Mouse (Mus musculus) cerebellum, postnatal 25 days (tissue): ENCODE measurements around the gene Acad11.

Experiments
- DNase-seq, 2 experiments: peaks; one replicate each; pipeline ENCODE4 v3.0.0; 2021; ENCODE audit warnings: mixed read lengths in 2 of 2

The Acad11 gene

DNA sequence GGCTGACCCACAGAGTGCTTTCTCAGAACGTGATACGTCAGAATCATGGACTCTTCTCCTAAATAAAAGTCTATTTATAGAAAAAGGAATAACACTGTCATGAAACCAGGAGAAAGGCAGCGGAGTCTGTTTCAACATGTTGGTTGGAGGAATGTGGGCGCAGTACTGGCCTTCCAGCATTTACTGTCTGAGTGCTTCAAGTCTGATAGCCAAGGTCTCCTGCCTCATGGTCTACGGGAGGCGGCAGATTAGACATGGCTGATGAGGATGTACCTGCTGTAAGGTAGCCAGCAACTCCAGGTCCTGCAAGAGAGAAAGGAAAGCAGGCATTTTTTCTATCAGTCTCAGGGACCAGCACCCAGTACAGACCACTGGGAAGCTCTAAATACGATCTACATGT lies 88.9 kb downstream of the Acad11 start:
- no peak for DNase-seq

DNA sequence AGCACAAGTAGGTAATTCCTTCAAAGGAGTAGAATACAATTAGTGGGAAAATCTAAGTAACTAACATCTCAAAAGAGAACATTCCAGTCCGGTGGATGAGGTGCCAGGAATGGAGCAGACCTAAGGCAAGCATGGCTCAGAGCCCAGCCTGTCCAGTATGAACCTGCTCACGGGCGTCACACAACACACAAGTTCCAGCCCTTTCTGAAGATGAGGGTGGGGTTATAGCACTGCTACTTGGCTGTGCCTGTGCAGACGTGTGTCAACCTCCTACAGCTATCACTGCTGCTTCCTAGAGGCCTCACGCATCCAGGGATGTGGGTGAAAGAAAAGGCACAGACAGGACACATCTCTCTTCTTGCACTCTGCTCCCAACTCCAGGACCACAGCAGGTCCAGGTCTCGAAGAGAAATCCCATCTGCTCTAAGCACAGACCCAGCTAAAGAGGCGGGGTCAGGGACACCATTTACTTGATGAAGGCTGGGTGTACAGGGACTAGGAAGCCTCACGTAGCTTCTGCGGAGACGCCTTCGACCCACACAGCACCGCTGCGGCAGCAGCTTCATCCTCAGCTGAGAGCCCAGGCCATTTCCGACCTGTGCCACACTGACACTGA lies 92.0 kb downstream of the Acad11 start:
- no peak for DNase-seq

DNA sequence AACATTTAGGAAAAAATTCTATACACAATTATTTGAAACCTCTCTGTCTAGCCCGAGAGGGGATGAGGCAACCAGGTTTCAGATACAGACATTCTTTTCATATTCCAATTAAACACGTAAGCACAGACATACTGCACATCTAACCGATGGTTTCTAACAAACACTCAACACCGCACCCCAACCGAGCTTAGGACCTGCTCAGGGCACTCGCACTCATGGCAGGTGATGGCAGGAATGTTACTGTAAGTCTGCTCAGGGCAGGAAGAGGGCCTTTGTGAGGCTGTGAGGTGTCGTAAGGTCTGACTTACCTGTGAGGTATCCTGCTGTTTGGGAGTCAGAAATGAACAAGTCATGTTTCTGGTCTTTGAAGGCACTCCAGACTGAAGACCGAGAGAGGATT lies 93.3 kb downstream of the Acad11 start:
- DNase-seq, result no peak

DNA sequence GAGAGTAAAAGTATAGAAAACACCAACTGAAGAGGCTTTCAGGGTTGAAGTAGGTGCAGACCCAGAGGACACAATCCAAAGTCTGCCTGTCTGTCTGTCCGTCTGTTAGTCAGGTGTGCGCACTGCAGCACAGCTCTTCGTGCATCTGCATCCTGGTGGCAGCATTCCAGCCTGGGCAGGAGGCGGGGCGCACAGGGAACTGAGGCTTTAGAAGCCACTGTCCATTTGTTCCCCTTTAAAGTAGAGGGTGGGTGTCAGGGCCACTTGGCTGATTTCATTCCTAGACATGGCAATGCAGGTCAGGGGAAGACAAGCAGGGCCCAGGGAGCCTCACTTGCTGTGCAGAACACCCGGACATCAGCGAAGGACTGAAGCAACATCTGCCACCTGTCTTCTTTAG lies 94.1 kb downstream of the Acad11 start:
- no peak for DNase-seq

DNA sequence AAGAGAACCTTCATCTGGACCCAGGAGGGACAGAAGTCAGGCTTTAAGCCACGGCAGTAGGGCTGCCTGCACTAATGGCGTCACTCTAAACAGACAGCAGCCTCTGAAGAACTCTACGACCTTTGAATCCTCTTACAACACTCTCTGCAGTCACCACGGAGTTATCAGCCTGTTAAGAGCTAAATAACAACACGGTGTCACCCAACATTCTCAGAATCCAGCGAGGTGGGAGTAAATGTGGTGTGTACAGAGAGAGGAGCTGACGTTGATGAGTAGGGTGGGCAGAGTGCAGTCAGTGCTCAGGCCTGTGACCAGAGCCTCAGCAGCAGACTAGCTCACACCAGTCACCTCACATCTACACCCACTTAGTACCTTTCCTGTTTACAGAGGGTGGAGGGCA lies 97.9 kb downstream of the Acad11 start:
- no peak for DNase-seq

DNA sequence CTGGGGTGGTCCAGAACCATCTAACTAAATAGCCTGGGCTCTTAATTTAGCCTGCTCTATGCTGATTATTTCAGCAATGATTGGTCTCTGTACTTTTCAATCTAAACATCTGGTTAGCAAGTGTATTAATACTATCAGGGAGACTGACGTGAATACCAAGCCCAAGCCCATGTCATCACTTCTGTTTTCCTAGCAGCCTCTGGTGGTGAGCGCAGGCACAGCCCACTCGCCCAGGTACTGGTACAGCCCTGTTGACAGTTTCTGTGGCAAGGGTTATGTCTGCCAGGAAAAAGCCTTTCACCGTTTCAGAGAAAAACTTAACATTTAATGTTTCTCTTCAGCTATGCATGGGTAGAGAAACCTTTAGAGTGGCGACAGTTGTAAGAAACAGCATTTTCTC lies 101.0 kb downstream of the Acad11 start:
- DNase-seq, result no peak

DNA sequence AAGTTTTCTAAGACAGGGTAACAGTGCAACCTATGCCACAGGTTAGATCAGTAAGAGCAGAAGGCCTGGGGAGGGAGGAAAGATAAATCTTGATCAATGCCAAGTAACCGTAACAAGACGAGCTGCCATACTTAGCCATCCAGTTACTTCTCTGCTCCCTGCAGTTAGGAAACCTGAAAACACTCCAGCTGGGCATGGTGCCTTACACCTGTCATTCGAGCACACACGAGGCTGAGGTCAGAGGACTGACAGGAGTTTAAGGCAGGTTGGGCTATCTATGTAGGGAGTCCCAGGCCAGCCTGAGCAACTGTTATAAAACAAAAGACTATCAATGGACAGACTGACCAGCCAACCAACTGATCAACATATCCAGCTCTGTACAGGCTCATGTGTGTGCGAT lies 102.7 kb downstream of the Acad11 start:
- no peak for DNase-seq

DNA sequence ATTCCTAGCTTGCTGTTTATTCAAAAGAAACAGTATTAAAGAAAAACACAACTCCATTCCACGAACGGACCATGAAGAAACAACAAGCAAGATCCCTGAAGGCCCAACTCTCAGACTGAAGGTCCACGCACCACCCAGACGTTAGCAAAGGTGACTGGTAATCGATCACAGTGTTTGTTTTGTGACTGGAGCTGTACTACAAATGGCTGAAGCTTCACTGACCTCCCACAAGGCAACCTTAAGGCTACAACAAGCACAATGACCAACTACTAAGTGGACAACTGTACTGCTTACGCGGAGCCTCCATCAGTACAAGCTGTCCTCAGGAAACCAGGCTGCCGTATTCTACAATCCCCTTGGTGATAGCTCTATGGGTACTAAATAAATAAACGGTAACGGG lies 106.8 kb downstream of the Acad11 start:
- no peak for DNase-seq

DNA sequence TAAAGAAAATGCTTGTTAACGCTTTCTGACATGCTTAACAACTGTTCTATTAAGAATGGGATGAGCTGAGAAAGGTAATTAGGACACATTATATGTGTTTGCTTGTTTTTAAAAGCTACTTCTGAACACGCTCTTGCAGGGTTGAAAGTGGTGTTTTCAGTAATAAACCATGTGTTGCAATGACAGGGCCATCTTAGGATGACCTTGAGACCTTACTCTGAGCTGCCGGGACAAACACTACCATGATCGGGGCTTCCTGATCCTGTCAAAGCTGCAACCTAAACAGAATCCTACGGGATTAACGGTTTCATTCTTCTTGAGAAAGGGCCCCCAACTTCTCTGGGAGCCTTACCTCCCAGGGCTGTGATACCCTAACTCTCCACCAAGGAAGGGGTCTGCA lies 108.5 kb downstream of the Acad11 start:
- DNase-seq, result no peak

DNA sequence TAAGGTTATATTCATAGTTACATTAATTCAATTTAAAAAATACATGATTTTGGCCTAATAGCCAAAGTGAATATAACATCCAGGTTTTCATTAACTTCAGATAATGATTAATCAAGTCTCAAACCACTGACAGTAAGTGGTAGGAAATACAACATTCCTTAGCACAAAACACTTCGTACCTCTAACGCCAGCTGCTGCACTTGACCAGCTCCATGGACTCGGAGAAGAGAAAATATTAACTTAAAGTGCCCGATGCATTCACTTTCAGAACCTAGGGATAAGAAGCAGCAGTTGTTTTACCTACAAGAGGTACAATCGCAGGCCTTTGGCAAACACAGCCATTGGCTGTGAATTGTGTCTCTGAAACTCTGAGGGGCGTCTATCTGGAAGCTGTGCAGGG lies 109.2 kb downstream of the Acad11 start:
- no peak for DNase-seq
